Mouse (Mus musculus): ENCODE results near the gene Gm19684.

DNA sequence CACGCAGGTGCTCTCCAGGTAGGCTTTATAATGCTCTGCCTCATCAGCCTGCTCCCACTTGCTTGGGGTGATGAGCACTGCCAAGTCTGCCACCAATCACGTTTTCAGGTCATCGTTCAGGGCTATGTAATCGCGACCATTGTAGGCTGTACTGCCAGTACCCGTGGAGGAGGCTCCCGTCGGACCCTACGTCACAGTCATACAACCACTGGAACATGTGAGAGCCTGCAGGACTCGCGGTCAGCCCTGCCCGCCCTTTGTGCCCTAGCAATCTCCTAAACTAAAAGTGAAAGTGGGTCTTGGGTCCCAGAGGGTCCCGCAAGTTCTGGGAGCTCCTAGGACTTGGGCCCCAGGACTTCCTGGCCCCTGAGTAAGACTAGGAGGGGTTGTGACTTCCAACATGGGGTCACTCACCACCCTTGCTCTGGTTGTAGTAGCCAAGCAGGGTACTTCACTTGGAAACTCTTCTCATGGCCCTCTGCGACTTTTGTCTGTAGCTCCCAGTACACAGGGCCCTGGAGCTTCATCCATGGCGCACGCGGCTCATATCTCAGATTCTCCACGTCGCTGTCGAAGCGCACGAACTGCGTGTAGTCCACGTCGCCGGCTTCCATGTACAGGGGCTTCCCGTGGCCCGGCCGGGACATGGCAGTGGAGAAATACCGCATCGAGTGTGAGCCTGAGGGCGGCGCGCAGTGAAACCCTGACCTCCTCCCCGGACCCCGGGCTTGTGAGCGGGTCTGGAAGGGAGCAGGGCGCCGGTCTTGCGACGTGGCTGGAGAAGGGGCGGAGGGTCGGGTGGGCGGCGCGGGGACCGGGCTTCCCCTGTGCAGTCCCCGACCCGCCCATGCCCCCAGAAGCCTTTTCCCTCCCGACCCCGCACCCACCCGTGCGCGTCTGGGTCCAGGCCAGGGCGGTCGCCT lies 39.9 kb downstream of the Gm19684 start:
- no peak for TF ChIP-seq CTCF (IDR thresholded peaks at IDR 0.05; ENCODE audit: extremely low read depth, insufficient read depth, insufficient read length, insufficient replicate concordance)
- TF ChIP-seq POLR2A (IDR thresholded peaks at IDR 0.05; ENCODE audit: low read depth, low read length) = no peak

Data from spleen, adult 2 months (tissue).